Mouse (Mus musculus): ENCODE data around the gene Adamts2. TPM values are rescaled to one million over a fixed set of nuclear protein-coding genes. Genes with fewer than 3 reads are reported as not detected.

Adamts2 gene
- polyA plus RNA-seq, 1 experiment, result 1.0 TPM

GRCm38 (mm10) chr11:50669542-50670362 is 67.9 kb downstream of the Adamts2 start:
- H3K4me1 ChIP-seq (ENCODE audit: control insufficient read depth, insufficient read depth, low read length), result no peaks in the 10 kb centered on the region
- no peak overlapping the region for H3K27ac ChIP-seq (ENCODE audit: insufficient read depth, low read depth, low read length)
- no peak overlapping the region for H3K4me3 ChIP-seq (ENCODE audit: insufficient read depth, low read length)
- TF ChIP-seq CTCF (IDR thresholded peaks at IDR 0.05; ENCODE audit: low read depth, low read length) (no peak), POLR2A (IDR thresholded peaks at IDR 0.05; ENCODE audit: borderline replicate concordance, low read depth, low read length) (no peak)

GRCm38 (mm10) chr11:50670363-50670725 is 68.5 kb downstream of the Adamts2 start:
- no peak for TF ChIP-seq CTCF (IDR thresholded peaks at IDR 0.05; ENCODE audit: low read depth, low read length)
- no peak for TF ChIP-seq POLR2A (IDR thresholded peaks at IDR 0.05; ENCODE audit: borderline replicate concordance, low read depth, low read length)
- H3K4me1 ChIP-seq (ENCODE audit: control insufficient read depth, insufficient read depth, low read length), result no peaks in the 10 kb centered on the region
- H3K4me3 ChIP-seq (ENCODE audit: insufficient read depth, low read length), result no peak overlapping the region
- H3K27ac ChIP-seq (ENCODE audit: insufficient read depth, low read depth, low read length), result no peak overlapping the region

- Histone ChIP-seq H3K27ac (ENCODE audit: insufficient read depth, low read depth, low read length) (no peak overlapping the region), H3K4me3 (ENCODE audit: insufficient read depth, low read length) (no peak overlapping the region), H3K4me1 (ENCODE audit: control insufficient read depth, insufficient read depth, low read length) (no peaks in the 10 kb centered on the region)
- TF ChIP-seq POLR2A (IDR thresholded peaks at IDR 0.05; ENCODE audit: borderline replicate concordance, low read depth, low read length) (no peak), CTCF (IDR thresholded peaks at IDR 0.05; ENCODE audit: low read depth, low read length) (no peak)
These were observed 69.0 kb downstream of the Adamts2 start for GRCm38 (mm10) chr11:50670881-50671280.

GRCm38 (mm10) chr11:50671376-50671775 is 69.5 kb downstream of the Adamts2 start:
- no peak overlapping the region for H3K27ac ChIP-seq (ENCODE audit: insufficient read depth, low read depth, low read length)
- no peaks in the 10 kb centered on the region for H3K4me1 ChIP-seq (ENCODE audit: control insufficient read depth, insufficient read depth, low read length)
- H3K4me3 ChIP-seq (ENCODE audit: insufficient read depth, low read length), result no peak overlapping the region
- no peak for TF ChIP-seq POLR2A (IDR thresholded peaks at IDR 0.05; ENCODE audit: borderline replicate concordance, low read depth, low read length)
- TF ChIP-seq CTCF (IDR thresholded peaks at IDR 0.05; ENCODE audit: low read depth, low read length), result no peak

GRCm38 (mm10) chr11:50671820-50672310 is 70.0 kb downstream of the Adamts2 start:
- Histone ChIP-seq H3K4me3 (ENCODE audit: insufficient read depth, low read length) (no peak overlapping the region), H3K4me1 (ENCODE audit: control insufficient read depth, insufficient read depth, low read length) (no peaks in the 10 kb centered on the region), H3K27ac (ENCODE audit: insufficient read depth, low read depth, low read length) (no peak overlapping the region)
- TF ChIP-seq CTCF (IDR thresholded peaks at IDR 0.05; ENCODE audit: low read depth, low read length), result no peak
- TF ChIP-seq POLR2A (IDR thresholded peaks at IDR 0.05; ENCODE audit: borderline replicate concordance, low read depth, low read length), result no peak

- H3K4me3 ChIP-seq (ENCODE audit: insufficient read depth, low read length), result no peak overlapping the region
- no peak overlapping the region for H3K27ac ChIP-seq (ENCODE audit: insufficient read depth, low read depth, low read length)
- TF ChIP-seq CTCF (IDR thresholded peaks at IDR 0.05; ENCODE audit: low read depth, low read length), result no peak
- TF ChIP-seq POLR2A (IDR thresholded peaks at IDR 0.05; ENCODE audit: borderline replicate concordance, low read depth, low read length), result no peak
- H3K4me1 ChIP-seq (ENCODE audit: control insufficient read depth, insufficient read depth, low read length), result no peaks in the 10 kb centered on the region
These were observed 71.0 kb downstream of the Adamts2 start for GRCm38 (mm10) chr11:50672866-50673265.

- Histone ChIP-seq H3K4me1 (ENCODE audit: control insufficient read depth, insufficient read depth, low read length) (no peaks in the 10 kb centered on the region), H3K27ac (ENCODE audit: insufficient read depth, low read depth, low read length) (no peak overlapping the region), H3K4me3 (ENCODE audit: insufficient read depth, low read length) (no peak overlapping the region)
- TF ChIP-seq CTCF (IDR thresholded peaks at IDR 0.05; ENCODE audit: low read depth, low read length) (no peak), POLR2A (IDR thresholded peaks at IDR 0.05; ENCODE audit: borderline replicate concordance, low read depth, low read length) (no peak)
These were observed 71.8 kb downstream of the Adamts2 start for GRCm38 (mm10) chr11:50673525-50674250.

- H3K4me1 ChIP-seq (ENCODE audit: control insufficient read depth, insufficient read depth, low read length), result no peaks in the 10 kb centered on the region
- H3K27ac ChIP-seq (ENCODE audit: insufficient read depth, low read depth, low read length), result no peak overlapping the region
- no peak overlapping the region for H3K4me3 ChIP-seq (ENCODE audit: insufficient read depth, low read length)
- TF ChIP-seq CTCF (IDR thresholded peaks at IDR 0.05; ENCODE audit: low read depth, low read length) (no peak), POLR2A (IDR thresholded peaks at IDR 0.05; ENCODE audit: borderline replicate concordance, low read depth, low read length) (no peak)
These were observed 72.5 kb downstream of the Adamts2 start for GRCm38 (mm10) chr11:50674390-50674789.

GRCm38 (mm10) chr11:50678650-50679049 is 76.8 kb downstream of the Adamts2 start:
- Histone ChIP-seq H3K4me1 (ENCODE audit: control insufficient read depth, insufficient read depth, low read length) (no peaks in the 10 kb centered on the region), H3K27ac (ENCODE audit: insufficient read depth, low read depth, low read length) (no peak overlapping the region), H3K4me3 (ENCODE audit: insufficient read depth, low read length) (no peak overlapping the region)
- no peak for TF ChIP-seq CTCF (IDR thresholded peaks at IDR 0.05; ENCODE audit: low read depth, low read length)
- no peak for TF ChIP-seq POLR2A (IDR thresholded peaks at IDR 0.05; ENCODE audit: borderline replicate concordance, low read depth, low read length)

GRCm38 (mm10) chr11:50681940-50682339 is 80.1 kb downstream of the Adamts2 start:
- Histone ChIP-seq H3K27ac (ENCODE audit: insufficient read depth, low read depth, low read length) (no peak overlapping the region), H3K4me3 (ENCODE audit: insufficient read depth, low read length) (no peak overlapping the region), H3K4me1 (ENCODE audit: control insufficient read depth, insufficient read depth, low read length) (no peaks in the 10 kb centered on the region)
- TF ChIP-seq CTCF (IDR thresholded peaks at IDR 0.05; ENCODE audit: low read depth, low read length) (no peak), POLR2A (IDR thresholded peaks at IDR 0.05; ENCODE audit: borderline replicate concordance, low read depth, low read length) (no peak)

Data from bone marrow macrophage, adult 2 months (primary cell).